Mouse (Mus musculus): ENCODE measurements around the gene Akap13.
"Not testable (repeated sequence)": the region's sequence is repeated elsewhere in the genome, so short reads cannot be mapped to it uniquely, and the experiment has no call there.

The Akap13 gene

GRCm38 (mm10) chr7:75710920-75711319 is 255.6 kb downstream of the Akap13 start:
- DNase-seq (ENCODE audit: low read depth in 2 of 2, low spot score in 2 of 2), result no peak

DNA sequence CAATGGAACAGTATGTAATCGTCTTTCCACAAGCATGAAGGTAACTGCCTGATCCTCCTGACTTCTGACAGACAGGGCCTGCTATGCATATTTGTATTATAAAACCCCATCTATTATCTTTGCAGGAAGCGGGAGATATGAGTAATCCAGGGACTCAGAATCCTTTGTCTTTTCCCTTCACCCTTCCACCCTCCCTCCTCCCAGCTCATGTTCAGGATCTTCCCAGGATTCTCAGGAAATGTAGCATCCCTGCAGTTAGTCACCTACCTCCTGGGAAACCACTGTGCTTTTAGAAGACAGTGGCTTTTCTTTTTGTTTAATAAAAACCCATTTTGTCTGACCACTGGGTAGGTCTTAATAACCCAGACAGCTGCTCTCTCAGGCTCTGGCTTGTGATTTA is 256.1 kb downstream of the Akap13 start:
- no peak for DNase-seq (ENCODE audit: low read depth in 2 of 2, low spot score in 2 of 2)

GRCm38 (mm10) chr7:75712808-75713207 is 257.5 kb downstream of the Akap13 start:
- no peak for DNase-seq (ENCODE audit: low read depth in 2 of 2, low spot score in 2 of 2)

- no peak for DNase-seq (ENCODE audit: low read depth in 2 of 2, low spot score in 2 of 2)
These were observed 258.6 kb downstream of the Akap13 start for GRCm38 (mm10) chr7:75713959-75714358.

- DNase-seq (ENCODE audit: low read depth in 2 of 2, low spot score in 2 of 2), result no peak
These were observed 259.7 kb downstream of the Akap13 start for GRCm38 (mm10) chr7:75715026-75715425.

GRCm38 (mm10) chr7:75715939-75716338 is 260.6 kb downstream of the Akap13 start:
- no peak for DNase-seq (ENCODE audit: low read depth in 2 of 2, low spot score in 2 of 2)

DNA sequence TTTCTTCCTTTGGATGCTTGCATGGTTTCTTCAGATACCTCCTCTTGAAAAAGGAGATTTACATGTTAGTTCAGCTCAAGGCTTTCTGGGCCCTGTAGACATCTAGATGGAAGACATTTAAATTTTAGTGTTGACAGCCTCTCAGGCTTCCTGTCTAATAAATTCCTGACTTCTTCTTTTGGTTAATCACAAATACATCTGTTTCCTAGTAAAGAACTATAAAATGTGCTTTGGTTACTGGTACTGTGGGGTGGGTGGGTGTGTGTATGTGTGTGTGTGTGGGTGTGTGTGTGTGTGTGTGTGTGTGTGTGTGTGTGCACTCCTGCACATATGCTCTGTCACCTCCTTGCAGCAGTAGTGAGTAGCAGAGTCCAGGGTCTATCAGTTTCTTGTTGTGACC is 262.0 kb downstream of the Akap13 start:
- DNase-seq (ENCODE audit: low read depth in 2 of 2, low spot score in 2 of 2), result no peak

DNA sequence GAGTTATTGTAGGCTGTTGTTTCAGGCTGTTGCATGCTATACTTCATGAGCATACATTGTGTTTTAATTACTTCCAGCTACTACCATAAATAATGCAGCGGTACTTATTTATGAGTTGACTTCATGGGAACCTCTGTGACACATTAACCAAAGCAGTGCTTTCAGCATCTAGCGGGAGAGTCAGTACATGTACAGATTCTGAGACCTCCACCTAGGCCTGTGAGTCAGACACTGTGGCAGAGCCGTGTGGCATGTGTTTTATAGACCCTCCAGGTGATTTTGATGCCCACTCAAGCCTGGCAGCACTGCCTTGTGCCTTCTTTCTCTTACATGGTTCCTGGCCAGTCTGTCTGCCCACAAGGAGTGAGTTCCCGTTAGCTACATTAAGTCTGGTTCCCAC is 266.0 kb downstream of the Akap13 start:
- DNase-seq (ENCODE audit: low read depth in 2 of 2, low spot score in 2 of 2), result no peak

- DNase-seq (ENCODE audit: low read depth in 2 of 2, low spot score in 2 of 2), result no peak
These were observed 268.7 kb downstream of the Akap13 start for GRCm38 (mm10) chr7:75724012-75724411.

- DNase-seq (ENCODE audit: low read depth in 2 of 2, low spot score in 2 of 2), result no peak
These were observed 270.6 kb downstream of the Akap13 start for GRCm38 (mm10) chr7:75725899-75726298.

GRCm38 (mm10) chr7:75726867-75727266 is 271.5 kb downstream of the Akap13 start:
- no peak for DNase-seq (ENCODE audit: low read depth in 2 of 2, low spot score in 2 of 2)

DNA sequence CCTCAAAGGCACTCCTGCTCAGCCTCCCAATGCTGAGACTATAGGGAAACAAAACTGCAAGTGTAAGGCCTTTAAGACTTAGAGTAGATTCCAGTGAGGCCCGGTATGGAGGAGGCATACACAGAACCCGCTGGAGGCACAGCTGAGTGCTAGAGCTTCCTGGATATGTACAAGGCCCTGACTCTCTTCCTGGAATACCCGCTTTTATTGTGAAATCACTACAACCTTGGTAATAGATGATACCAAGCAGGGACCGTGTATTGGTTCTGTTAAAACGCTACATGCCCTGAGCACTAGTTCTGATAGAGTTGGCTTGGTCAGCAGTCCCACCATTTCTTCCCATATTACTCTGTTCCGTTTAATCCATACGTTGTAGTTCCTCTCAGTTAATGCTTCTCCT is 274.3 kb downstream of the Akap13 start:
- no peak for DNase-seq (ENCODE audit: low read depth in 2 of 2, low spot score in 2 of 2)

DNA sequence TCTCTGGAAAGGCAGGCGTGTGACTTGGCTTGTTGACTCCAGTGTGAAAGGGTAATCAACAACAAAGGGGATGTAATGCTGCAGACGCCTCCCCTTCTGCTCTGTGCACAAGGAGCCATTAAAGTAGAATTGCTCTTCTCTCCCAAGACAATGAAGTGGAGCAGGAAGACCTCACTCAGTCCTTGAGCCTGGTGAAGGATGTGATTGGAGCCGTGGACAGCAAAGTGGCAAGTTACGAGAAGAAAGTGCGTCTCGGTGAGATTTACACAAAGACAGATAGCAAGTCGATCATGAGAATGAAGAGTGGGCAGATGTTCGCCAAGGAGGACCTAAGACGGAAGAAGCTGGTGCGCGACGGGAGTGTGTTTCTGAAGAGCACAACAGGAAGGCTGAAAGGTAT is 274.9 kb downstream of the Akap13 start:
- DNase-seq (ENCODE audit: low read depth in 2 of 2, low spot score in 2 of 2), result no peak

DNA sequence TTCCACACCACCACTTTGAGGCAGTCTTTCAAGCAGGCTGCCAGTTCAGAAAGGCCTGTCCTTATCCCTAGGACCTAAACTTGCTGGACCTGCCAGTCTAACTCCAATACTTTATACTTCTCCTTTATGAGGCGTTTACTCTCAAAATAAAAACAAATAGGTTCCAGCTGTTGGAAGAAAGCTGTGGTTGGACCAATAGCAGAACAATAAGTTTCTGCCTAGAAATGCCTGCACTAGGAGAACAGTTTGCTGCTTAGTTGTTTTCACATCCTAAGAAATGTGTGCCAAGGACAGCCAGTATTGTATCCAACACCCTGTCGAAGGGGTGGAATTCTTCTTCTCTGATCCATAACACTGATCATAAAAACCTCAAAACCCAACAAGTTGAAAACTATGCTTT is 276.6 kb downstream of the Akap13 start:
- DNase-seq (ENCODE audit: low read depth in 2 of 2, low spot score in 2 of 2), result no peak

- DNase-seq (ENCODE audit: low read depth in 2 of 2, low spot score in 2 of 2), result no peak
These were observed 277.8 kb downstream of the Akap13 start for GRCm38 (mm10) chr7:75733166-75733565.

DNA sequence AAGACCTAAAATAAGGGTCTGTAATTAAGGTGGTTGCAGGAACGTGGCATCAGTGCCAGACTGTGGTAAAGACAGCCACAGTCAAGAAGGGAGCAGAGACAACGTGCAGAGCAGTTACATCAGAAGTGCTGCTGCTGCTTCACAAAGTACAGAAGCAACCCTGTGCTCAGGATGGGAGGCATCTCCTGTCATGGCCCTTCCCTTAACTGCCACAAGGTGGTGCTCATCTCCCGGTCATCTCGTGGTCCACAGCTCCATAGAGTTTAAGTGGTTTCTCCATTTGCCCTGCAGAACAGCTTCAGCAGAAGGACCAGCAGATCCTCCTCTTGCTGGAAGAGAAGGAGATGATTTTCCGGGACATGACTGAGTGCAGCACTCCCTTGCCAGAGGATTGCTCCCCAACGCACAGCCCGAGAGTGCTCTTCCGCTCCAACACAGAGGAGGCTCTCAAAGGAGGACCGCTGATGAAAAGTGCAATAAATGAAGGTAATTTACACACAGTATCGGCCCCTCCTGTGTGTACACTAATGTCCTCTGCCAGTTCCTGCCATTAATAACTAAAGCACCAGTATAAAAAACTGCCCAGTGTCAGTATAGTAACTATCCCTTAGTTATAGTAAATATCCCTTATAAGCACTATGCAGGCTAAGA is 283.9 kb downstream of the Akap13 start:
- peak; percentile 45 to 58 for DNase-seq (ENCODE audit: low read depth in 2 of 2, low spot score in 2 of 2)

GRCm38 (mm10) chr7:75744528-75744927 is 289.2 kb downstream of the Akap13 start:
- no peak for DNase-seq (ENCODE audit: low read depth in 2 of 2, low spot score in 2 of 2)

DNA sequence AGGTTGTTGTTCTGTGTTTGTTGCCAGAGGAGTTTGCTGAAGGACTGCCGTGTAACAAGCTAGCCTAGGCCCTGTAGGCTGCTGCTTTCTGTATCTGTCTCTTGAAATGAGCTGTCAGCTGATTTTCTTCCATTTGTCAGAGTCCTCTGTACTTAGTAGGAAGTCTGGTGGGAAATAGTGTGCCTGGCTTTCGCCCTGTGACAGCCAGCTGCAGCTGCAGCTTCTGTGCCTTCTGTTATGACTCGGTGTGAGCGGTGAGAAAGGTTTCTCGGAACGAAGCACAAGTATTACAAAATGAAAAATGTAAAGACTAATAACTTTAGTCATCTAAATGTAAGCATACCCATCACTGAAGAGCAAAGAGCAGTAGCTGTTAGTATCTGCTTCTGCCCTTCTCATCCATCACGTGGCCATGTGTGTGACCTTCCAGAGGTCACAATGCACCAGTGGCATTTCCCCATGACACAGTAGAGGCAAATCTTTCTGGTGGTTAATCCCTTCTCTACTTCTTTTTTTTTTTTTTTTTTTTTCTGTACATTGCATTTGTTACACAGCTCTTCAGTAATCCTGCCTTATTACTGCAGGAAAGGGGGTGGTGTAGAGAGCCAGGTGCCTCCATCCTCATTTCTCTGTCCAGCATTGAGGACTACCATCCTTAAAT is 289.8 kb downstream of the Akap13 start:
- DNase-seq (ENCODE audit: low read depth in 2 of 2, low spot score in 2 of 2), result no peak

- DNase-seq (ENCODE audit: low read depth in 2 of 2, low spot score in 2 of 2), result not testable (repeated sequence)
These were observed 290.6 kb downstream of the Akap13 start for GRCm38 (mm10) chr7:75745969-75746368.

DNA sequence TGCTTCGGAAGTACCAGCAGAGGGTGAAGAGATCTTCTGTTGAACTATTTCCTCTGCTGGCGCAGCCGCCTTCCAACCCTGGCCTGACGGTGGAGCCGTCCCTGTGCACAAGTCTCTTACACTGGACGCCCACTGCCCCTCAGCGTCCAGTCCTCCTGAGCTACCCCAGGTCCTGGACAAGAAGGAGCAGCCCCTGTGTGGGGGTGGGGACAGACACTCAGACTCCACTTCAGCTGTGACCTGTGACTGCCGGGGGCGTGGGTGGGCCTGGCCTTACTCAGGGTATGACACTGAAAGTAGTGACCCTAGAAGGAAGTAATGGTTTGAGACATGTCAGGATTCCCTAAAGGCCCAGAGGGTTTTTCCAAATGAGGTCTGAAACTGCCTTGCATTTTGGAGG is 295.2 kb downstream of the Akap13 start:
- no peak for DNase-seq (ENCODE audit: low read depth in 2 of 2, low spot score in 2 of 2)

DNA sequence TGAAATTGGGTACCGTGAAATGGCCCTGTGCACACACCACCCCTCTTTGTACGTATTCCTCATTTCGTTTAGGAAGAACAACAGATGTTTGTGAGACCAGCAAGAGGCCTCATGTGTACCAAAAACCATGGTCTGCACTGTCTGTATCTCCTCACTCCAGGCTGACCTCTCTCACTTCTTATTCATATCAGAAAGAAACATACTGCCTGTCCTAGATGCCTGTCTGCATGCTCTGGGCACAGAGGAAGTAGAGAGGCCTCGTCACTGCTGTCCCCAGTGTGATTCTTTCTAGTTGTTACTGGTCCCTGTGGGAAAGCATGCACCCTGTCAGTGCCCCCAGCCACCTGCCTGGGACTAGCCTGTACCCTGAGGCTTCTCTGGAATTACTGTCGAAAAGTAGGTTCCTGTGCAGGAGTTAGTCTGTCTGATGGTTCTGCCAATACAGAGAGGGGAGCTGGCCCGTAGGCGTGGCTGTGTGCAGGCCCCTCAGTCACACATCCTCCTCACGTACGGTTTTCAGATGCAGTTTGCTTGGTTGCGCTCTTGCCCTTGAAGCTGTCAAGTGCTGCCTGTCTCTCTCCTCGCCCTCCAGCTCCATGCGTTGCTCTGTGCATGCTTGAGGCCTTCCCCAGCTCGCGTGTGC is 295.9 kb downstream of the Akap13 start:
- DNase-seq (ENCODE audit: low read depth in 2 of 2, low spot score in 2 of 2), result no peak

- DNase-seq (ENCODE audit: low read depth in 2 of 2, low spot score in 2 of 2), result no peak
These were observed 297.3 kb downstream of the Akap13 start for GRCm38 (mm10) chr7:75752442-75753191.

Measured in CD8-positive naive resting alpha-beta T cell, adult 2 months (primary cell).